Mouse (Mus musculus): ENCODE results near the gene Ccdc157. TPM values are rescaled to one million over a fixed set of nuclear protein-coding genes. Genes with fewer than 3 reads are reported as not detected.
"Not testable (repeated sequence)": the region's sequence is repeated elsewhere in the genome, so short reads cannot be mapped to it uniquely, and the experiment has no call there.

Gene Ccdc157
- polyA plus RNA-seq, 1 experiment = 19.0 TPM

- Histone ChIP-seq H3K4me3 (ENCODE audit: insufficient read depth, low read length) (peak within 1 kb of the TSS; percentile 84), H3K27ac (ENCODE audit: insufficient read depth, low read length) (peak within 1 kb of the TSS; percentile 70), H3K4me1 (ENCODE audit: control insufficient read depth, insufficient read depth, low read length) (peaks cover 10% of the 10 kb centered on the region)
- TF ChIP-seq CTCF (IDR thresholded peaks at IDR 0.05; ENCODE audit: extremely low read depth, insufficient read depth, low read length) = no peak
- peak; percentile 52 for TF ChIP-seq POLR2A (IDR thresholded peaks at IDR 0.05; ENCODE audit: extremely low read depth, insufficient read depth, low read length)
Measured at GRCm38 (mm10) chr11:4186486-4187317, 26.6 kb upstream of the Ccdc157 start, which contains the start of gene Tbc1d10a. TSS of gene Tbc1d10a (plus strand) at chr11:4186789.

DNA sequence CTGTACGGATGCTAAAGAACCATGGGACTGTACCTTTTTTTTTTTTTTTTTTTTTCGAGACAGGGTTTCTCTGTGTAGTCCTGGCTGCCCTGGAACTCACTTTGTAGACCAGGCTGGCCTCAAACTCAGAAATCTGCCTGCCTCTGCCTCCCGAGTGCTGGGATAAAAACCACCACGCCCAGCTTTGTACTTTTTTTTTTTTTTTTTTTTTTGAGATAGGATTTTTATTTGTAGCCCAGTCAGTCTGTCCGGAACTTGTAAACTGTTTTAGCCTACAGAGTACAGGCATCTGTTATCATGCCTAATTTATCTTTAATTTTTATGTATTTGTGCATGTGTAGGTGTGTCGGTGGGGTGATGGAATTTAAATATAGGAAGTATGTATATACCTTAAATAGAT lies 25.4 kb upstream of the Ccdc157 start:
- not testable (repeated sequence) for H3K4me3 ChIP-seq (ENCODE audit: insufficient read depth, low read length); H3K27ac ChIP-seq (ENCODE audit: insufficient read depth, low read length)
- H3K4me1 ChIP-seq (ENCODE audit: control insufficient read depth, insufficient read depth, low read length) = peaks cover 13% of the 10 kb centered on the region

GRCm38 (mm10) chr11:4184251-4184952 lies 24.3 kb upstream of the Ccdc157 start:
- Histone ChIP-seq H3K4me3 (ENCODE audit: insufficient read depth, low read length) (no peak overlapping the region), H3K4me1 (ENCODE audit: control insufficient read depth, insufficient read depth, low read length) (peaks cover 10% of the 10 kb centered on the region; the same call in 1 of the 2 replicates), H3K27ac (ENCODE audit: insufficient read depth, low read length) (peak overlapping the region; percentile 81)
- TF ChIP-seq POLR2A (IDR thresholded peaks at IDR 0.05; ENCODE audit: extremely low read depth, insufficient read depth, low read length) (no peak), CTCF (IDR thresholded peaks at IDR 0.05; ENCODE audit: extremely low read depth, insufficient read depth, low read length) (no peak)

- Histone ChIP-seq H3K4me3 (ENCODE audit: insufficient read depth, low read length) (no peak overlapping the region), H3K4me1 (ENCODE audit: control insufficient read depth, insufficient read depth, low read length) (peaks cover 9% of the 10 kb centered on the region; the same call in 1 of the 2 replicates), H3K27ac (ENCODE audit: insufficient read depth, low read length) (peak overlapping the region; percentile 83)
- no peak for TF ChIP-seq CTCF (IDR thresholded peaks at IDR 0.05; ENCODE audit: extremely low read depth, insufficient read depth, low read length)
- TF ChIP-seq POLR2A (IDR thresholded peaks at IDR 0.05; ENCODE audit: extremely low read depth, insufficient read depth, low read length) = no peak
Measured at GRCm38 (mm10) chr11:4183511-4183910, 23.4 kb upstream of the Ccdc157 start.

- Histone ChIP-seq H3K4me3 (ENCODE audit: insufficient read depth, low read length) (no peak overlapping the region), H3K27ac (ENCODE audit: insufficient read depth, low read length) (no peak overlapping the region; the same call in 1 of the 2 replicates)
Measured at GRCm38 (mm10) chr11:4182061-4182460, 22.0 kb upstream of the Ccdc157 start.

GRCm38 (mm10) chr11:4177716-4178115 lies 17.6 kb upstream of the Ccdc157 start:
- TF ChIP-seq POLR2A (IDR thresholded peaks at IDR 0.05; ENCODE audit: extremely low read depth, insufficient read depth, low read length) (no peak), CTCF (IDR thresholded peaks at IDR 0.05; ENCODE audit: extremely low read depth, insufficient read depth, low read length) (no peak)
- Histone ChIP-seq H3K4me1 (ENCODE audit: control insufficient read depth, insufficient read depth, low read length) (peaks cover 2% of the 10 kb centered on the region; the same call in 1 of the 2 replicates), H3K4me3 (ENCODE audit: insufficient read depth, low read length) (no peak overlapping the region), H3K27ac (ENCODE audit: insufficient read depth, low read length) (no peak overlapping the region)

More at GRCm38 (mm10) chr11:4182061-4182460, 22.0 kb upstream of the Ccdc157 start:
- TF ChIP-seq CTCF (IDR thresholded peaks at IDR 0.05; ENCODE audit: extremely low read depth, insufficient read depth, low read length) = no peak
- no peak for TF ChIP-seq POLR2A (IDR thresholded peaks at IDR 0.05; ENCODE audit: extremely low read depth, insufficient read depth, low read length)
- peaks cover 6% of the 10 kb centered on the region; the same call in 1 of the 2 replicates for H3K4me1 ChIP-seq (ENCODE audit: control insufficient read depth, insufficient read depth, low read length)

DNA sequence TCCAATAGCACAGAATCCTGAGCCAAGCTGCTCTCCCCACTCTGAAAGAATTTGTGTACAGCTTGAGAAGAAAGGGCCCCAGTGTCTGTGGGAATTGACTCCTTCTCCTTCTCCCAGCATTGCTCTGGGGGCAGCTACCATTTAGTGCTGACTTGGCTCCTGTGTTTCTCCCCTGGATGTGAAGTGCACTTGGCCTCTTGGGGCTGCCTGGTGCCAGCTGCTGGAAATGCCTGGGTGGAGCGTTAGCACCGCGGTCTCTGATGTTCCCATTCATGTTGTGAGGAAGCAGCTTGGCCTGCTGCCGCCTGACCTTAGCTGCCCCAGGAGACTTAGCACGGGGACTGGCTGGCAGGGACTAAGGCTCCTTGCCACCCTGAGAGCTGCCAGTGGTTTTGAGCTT lies 14.5 kb upstream of the Ccdc157 start:
- no peak for TF ChIP-seq POLR2A (IDR thresholded peaks at IDR 0.05; ENCODE audit: extremely low read depth, insufficient read depth, low read length)
- TF ChIP-seq CTCF (IDR thresholded peaks at IDR 0.05; ENCODE audit: extremely low read depth, insufficient read depth, low read length) = no peak
- H3K27ac ChIP-seq (ENCODE audit: insufficient read depth, low read length) = peak overlapping the region; percentile 44
- no peaks in the 10 kb centered on the region for H3K4me1 ChIP-seq (ENCODE audit: control insufficient read depth, insufficient read depth, low read length)
- H3K4me3 ChIP-seq (ENCODE audit: insufficient read depth, low read length) = no peak overlapping the region

DNA sequence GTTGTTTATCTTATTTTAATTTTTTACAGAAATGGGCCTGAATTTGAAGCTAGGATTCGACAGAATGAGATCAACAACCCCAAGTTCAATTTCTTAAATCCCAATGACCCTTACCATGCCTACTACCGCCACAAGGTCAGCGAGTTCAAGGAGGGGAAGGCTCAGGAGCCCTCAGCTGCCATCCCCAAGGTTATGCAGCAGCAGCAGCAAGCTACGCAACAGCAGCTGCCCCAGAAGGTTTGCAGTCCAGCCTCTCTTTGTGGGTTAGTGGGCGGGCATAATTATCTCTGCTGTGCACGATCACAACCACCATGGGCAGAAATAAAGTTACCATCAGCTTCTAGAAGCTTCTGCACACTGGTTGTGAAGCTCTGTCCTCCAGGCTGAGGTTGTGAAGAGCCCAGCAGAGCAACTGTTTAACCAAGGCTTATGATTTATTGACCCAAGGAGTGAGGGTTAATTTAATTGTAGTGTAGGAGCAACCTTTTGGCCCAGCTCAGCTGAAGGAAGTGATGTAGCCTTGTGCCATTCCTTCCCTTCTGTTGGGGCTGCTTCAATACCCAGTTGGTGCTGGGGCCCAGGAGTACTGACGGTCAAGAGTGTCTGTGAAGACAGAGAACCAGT lies 6.5 kb upstream of the Ccdc157 start:
- H3K4me1 ChIP-seq (ENCODE audit: control insufficient read depth, insufficient read depth, low read length) = peaks cover 9% of the 10 kb centered on the region
- no peak overlapping the region for H3K27ac ChIP-seq (ENCODE audit: insufficient read depth, low read length)
- TF ChIP-seq POLR2A (IDR thresholded peaks at IDR 0.05; ENCODE audit: extremely low read depth, insufficient read depth, low read length) = no peak
- TF ChIP-seq CTCF (IDR thresholded peaks at IDR 0.05; ENCODE audit: extremely low read depth, insufficient read depth, low read length) = no peak
- no peak overlapping the region for H3K4me3 ChIP-seq (ENCODE audit: insufficient read depth, low read length)

DNA sequence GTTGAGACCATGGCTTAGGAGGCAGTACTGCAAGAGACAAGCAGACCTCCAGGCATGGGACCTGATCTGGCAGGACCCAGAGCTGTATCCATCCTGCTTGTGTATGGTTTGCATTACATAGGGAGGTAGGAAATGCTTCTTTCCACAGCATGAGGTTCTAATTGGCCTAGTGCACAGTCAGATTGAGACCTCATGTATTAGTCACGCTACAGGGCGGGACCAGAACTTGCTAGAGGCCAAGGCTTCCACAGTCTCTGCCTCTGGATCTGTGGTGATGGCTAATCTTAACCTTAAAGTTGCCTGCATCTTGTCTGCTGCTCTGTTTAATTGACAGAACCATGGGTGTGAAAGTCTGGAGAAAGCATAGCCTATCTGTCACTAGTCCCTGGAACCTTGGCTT lies 4.6 kb upstream of the Ccdc157 start:
- TF ChIP-seq POLR2A (IDR thresholded peaks at IDR 0.05; ENCODE audit: extremely low read depth, insufficient read depth, low read length) (no peak), CTCF (IDR thresholded peaks at IDR 0.05; ENCODE audit: extremely low read depth, insufficient read depth, low read length) (no peak)
- Histone ChIP-seq H3K27ac (ENCODE audit: insufficient read depth, low read length) (no peak overlapping the region), H3K4me3 (ENCODE audit: insufficient read depth, low read length) (no peak overlapping the region), H3K4me1 (ENCODE audit: control insufficient read depth, insufficient read depth, low read length) (peaks cover 13% of the 10 kb centered on the region)

All from cortical plate, adult 2 months (tissue).